Mouse (Mus musculus) heart, adult 2 months (tissue): ENCODE data around the gene Fpr1. TPM values are rescaled to one million over a fixed set of nuclear protein-coding genes. Genes with fewer than 3 reads are reported as not detected.
A peak's percentile ranks its signal among the peaks of the same experiment; 100 is the strongest.

Experiments
- DNase-seq, 2 experiments: peaks; one replicate each; pipeline ENCODE4 v3.0.0; 2021
- H3K27ac ChIP-seq: fragments of 200-600 bp; 2 replicates; pipeline ENCODE4 v1.8.1; 2022
- H3K27me3 ChIP-seq: fragments of 200-500 bp; 2 replicates; pipeline ENCODE4 v1.6.1; 2012; ENCODE audit warnings: mild to moderate bottlenecking, low read length, inconsistent platforms, mixed read lengths; ENCODE audit not compliant: control insufficient read depth, insufficient read depth
- H3K36me3 ChIP-seq: fragments of 200-500 bp; 2 replicates; pipeline ENCODE4 v1.6.1; 2012; ENCODE audit warnings: low read length, inconsistent platforms; ENCODE audit not compliant: control insufficient read depth, insufficient read depth
- H3K4me1 ChIP-seq: fragments of 200-500 bp; 2 replicates; pipeline ENCODE4 v1.6.1; 2011; ENCODE audit warnings: low read length; ENCODE audit not compliant: control insufficient read depth, insufficient read depth
- H3K4me3 ChIP-seq: fragments of 200-600 bp; 2 replicates; pipeline ENCODE4 v1.8.1; 2022
- H3K79me2 ChIP-seq: fragments of 200-500 bp; replicated peaks from 2 replicates; pipeline ENCODE4 v1.6.1; 2012; ENCODE audit warnings: mild to moderate bottlenecking, inconsistent platforms, low read length, moderate library complexity, mixed read lengths; ENCODE audit not compliant: control insufficient read depth, insufficient read depth
- H3K9ac ChIP-seq: fragments of 200-500 bp; 2 replicates; pipeline ENCODE4 v1.6.1; 2012; ENCODE audit warnings: low read depth, mild to moderate bottlenecking, control low read depth, inconsistent platforms, low read length, mixed read lengths
- CTCF ChIP-seq: fragments of 200-600 bp; IDR thresholded peaks from 2 replicates; pipeline ENCODE4 v1.8.1; 2022; ENCODE audit warnings: antibody characterized with exemption, mild to moderate bottlenecking, moderate library complexity
- EP300 ChIP-seq: fragments of 200-500 bp; IDR thresholded peaks from 2 replicates; pipeline ENCODE4 v1.6.1; 2011; ENCODE audit warnings: low read depth, low read length, control low read depth; ENCODE audit not compliant: insufficient read depth
- POLR2A ChIP-seq: fragments of 200-500 bp; IDR thresholded peaks from 2 replicates; pipeline ENCODE4 v1.6.1; 2011; ENCODE audit warnings: mild to moderate bottlenecking, low read depth, low read length, control low read depth; ENCODE audit not compliant: insufficient read depth
- WGBS: fragments of 180-500 bp; shearing (Covaris S2); methylation state at CpG from one replicate; pipeline ENCODE4 v1.1.7; 2018; 5-methylcytosine and 5-hydroxymethylcytosine counted together
- intact Hi-C: fragments of 180-260 bp; cut with DNase I; formaldehyde crosslinking; loops from one replicate; pipeline ENCODE4 v1.15.1; 2025
- polyA plus RNA-seq: library from polyadenylated mRNA; depleted of rRNA; stranded (reverse); fragments of >200 nt; gene quantifications from 2 replicates; pipeline ENCODE4 v1.2.3, GENCODE M21; 2012
- total RNA-seq, 2 experiments: library from RNA; stranded (reverse); gene quantifications; 2 replicates each; pipeline ENCODE4 v1.2.3; 2021

The Fpr1 gene
- total and polyA plus RNA-seq, 3 experiments: 0.66 TPM; not detected in 2

- H3K27ac ChIP-seq: peak overlapping the region; percentile 90
- under 1% methylated on average over 43 of the region's 43 CpGs for WGBS
- no peaks in the 10 kb centered on the region for H3K79me2 ChIP-seq
- H3K27me3 ChIP-seq: no peaks in the 10 kb centered on the region
- DNase-seq: peak; percentile 96 to 99
- peak overlapping the region; percentile 64 for H3K9ac ChIP-seq
- no peaks in the 10 kb centered on the region; the same call in 1 of the 2 replicates for H3K36me3 ChIP-seq
- TF ChIP-seq EP300: peak; percentile 95; the same call in 1 of the 2 replicates
- TF ChIP-seq POLR2A: peak; percentile 85
- peak; percentile 93 for TF ChIP-seq CTCF
- H3K4me3 ChIP-seq: peak overlapping the region; percentile 52
- no peaks in the 10 kb centered on the region; the same call in 1 of the 2 replicates for H3K4me1 ChIP-seq
- intact Hi-C loops: loop anchor here (1.0 to 5.0 kb wide), 4 partner anchors 9 to 216 kb away; no protein-coding TSS in a partner anchor
These were observed 45.6 kb downstream of the Fpr1 start for GRCm38 (mm10) chr17:17837919-17838701.

DNA sequence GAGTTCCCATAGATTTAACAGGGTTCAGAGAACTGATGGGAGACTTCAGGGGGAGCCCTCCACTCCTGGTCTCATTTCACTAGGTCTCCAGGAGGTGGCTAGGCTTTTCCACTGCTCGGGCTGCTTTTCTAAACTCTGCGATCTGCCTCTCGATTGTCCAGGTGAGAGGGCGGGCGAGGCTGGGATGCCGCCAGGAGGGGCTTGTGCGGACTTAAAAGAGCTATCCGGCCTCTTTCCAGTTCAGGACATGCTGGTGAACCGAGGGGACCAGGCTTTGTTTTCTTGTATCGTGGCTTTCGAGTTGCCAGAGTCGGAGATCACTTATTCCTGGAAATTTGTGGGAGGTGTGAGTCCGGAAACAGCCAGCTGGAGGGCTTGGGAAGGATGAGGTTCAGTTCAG is 46.3 kb downstream of the Fpr1 start:
- WGBS: 8% methylated on average over 13 of the region's 13 CpGs
- TF ChIP-seq CTCF (no peak), EP300 (no peak), POLR2A (no peak)
- DNase-seq: no peak
- no peaks in the 10 kb centered on the region for H3K79me2 ChIP-seq
- H3K36me3 ChIP-seq: no peaks in the 10 kb centered on the region; the same call in 1 of the 2 replicates
- H3K4me1 ChIP-seq: no peaks in the 10 kb centered on the region; the same call in 1 of the 2 replicates
- H3K27ac ChIP-seq: peak overlapping the region; percentile 90
- H3K4me3 ChIP-seq: peak overlapping the region; percentile 52
- peak overlapping the region; percentile 30 for H3K9ac ChIP-seq
- intact Hi-C loops: loop anchor here (1.0 to 5.0 kb wide), 3 partner anchors 8 to 215 kb away; no protein-coding TSS in a partner anchor
- no peaks in the 10 kb centered on the region for H3K27me3 ChIP-seq

GRCm38 (mm10) chr17:17836101-17836500 is 47.6 kb downstream of the Fpr1 start:
- TF ChIP-seq CTCF: no peak
- no peak for TF ChIP-seq POLR2A
- Histone ChIP-seq H3K27ac (no peak overlapping the region), H3K79me2 (no peaks in the 10 kb centered on the region), H3K36me3 (peaks cover 4% of the 10 kb centered on the region; the same call in 1 of the 2 replicates), H3K4me3 (no peak overlapping the region), H3K27me3 (no peaks in the 10 kb centered on the region), H3K9ac (no peak overlapping the region), H3K4me1 (no peaks in the 10 kb centered on the region; the same call in 1 of the 2 replicates)
- 70% methylated on average over 5 of the region's 5 CpGs for WGBS
- intact Hi-C loops: loop anchor here (5.0 kb wide), 2 partner anchors 69 to 214 kb away; no protein-coding TSS in a partner anchor
- no peak for DNase-seq

DNA sequence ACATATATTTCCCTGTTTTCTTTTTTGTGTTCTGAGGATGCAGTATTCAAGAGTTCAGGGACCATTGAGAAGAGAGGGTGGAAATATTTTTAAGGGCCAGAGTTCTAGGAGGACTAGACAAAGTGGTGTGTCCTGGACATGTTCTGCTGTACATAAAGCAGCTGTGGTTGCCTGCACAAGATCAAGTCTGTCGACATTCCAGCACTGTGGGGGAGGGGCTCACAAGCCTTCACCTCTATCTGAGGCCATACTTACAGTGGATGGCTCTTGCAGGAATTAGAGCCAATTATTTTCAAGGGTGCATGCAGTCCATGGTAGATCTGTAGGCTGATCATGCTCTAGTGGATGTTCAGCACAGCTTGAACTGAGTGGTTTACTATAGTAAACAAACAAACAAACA is 48.8 kb downstream of the Fpr1 start:
- Histone ChIP-seq H3K36me3 (peaks cover 6% of the 10 kb centered on the region; the same call in 1 of the 2 replicates), H3K4me3 (no peak overlapping the region), H3K9ac (no peak overlapping the region), H3K27me3 (no peaks in the 10 kb centered on the region), H3K79me2 (no peaks in the 10 kb centered on the region), H3K27ac (no peak overlapping the region), H3K4me1 (no peaks in the 10 kb centered on the region; the same call in 1 of the 2 replicates)
- intact Hi-C loops: loop anchor here (5.0 kb wide), 3 partner anchors 68 to 458 kb away; no protein-coding TSS in a partner anchor
- no peak for DNase-seq
- WGBS: 11% methylated on average over 1 of the region's 1 CpGs
- TF ChIP-seq EP300: no peak
- no peak for TF ChIP-seq CTCF
- no peak for TF ChIP-seq POLR2A

- no peak overlapping the region for H3K9ac ChIP-seq
- no peak for DNase-seq
- no peak overlapping the region for H3K4me3 ChIP-seq
- H3K4me1 ChIP-seq: no peaks in the 10 kb centered on the region
- H3K27ac ChIP-seq: no peak overlapping the region; the same call in 1 of the 2 replicates
- TF ChIP-seq POLR2A: no peak
- no peak for TF ChIP-seq CTCF
- no peak for TF ChIP-seq EP300
- intact Hi-C loops: loop anchor here (5.0 kb wide), 1 partner anchor 453 kb away; no protein-coding TSS in a partner anchor
- H3K27me3 ChIP-seq: no peaks in the 10 kb centered on the region
- H3K36me3 ChIP-seq: peaks cover 6% of the 10 kb centered on the region; the same call in 1 of the 2 replicates
- H3K79me2 ChIP-seq: no peaks in the 10 kb centered on the region
- 68% methylated on average over 7 of the region's 7 CpGs for WGBS
These were observed 53.0 kb downstream of the Fpr1 start for GRCm38 (mm10) chr17:17830731-17831130.

DNA sequence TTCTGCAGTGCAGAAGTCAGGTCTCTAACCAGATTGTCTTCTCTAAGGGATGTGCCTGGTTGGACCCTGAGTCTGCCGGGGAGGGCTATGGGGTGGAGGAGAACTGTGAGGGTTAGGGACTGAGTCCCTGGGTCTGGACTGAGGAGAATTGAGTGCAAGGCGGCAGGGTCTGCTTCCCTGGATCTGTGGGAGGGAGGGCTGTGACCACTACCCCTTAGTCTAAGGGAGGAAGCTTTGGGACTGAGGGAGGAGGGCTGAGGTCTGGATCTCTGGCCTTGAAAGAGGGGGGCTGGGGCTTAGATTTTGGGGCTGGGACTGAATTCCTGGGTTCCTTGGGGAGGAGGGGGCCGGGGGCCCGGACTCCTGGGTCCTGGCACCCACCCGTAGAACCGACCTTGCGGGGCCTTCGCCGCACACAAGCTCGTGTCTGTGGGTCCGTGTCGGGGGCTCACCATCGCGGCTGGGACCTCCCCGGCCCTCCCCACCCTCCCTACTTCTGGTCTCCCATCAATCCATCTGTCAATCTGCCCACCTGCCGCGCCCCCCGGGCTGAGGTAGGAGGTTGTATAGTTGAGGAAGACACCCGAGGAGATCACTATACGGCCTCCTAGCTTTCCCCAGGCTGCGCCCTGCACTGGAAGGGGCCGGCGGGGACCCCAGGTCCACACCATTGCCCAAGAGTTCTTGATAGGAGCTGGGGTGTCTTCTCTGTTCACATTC is 53.8 kb downstream of the Fpr1 start:
- Histone ChIP-seq H3K27me3 (no peaks in the 10 kb centered on the region), H3K4me1 (no peaks in the 10 kb centered on the region), H3K4me3 (no peak overlapping the region; the same call in 1 of the 2 replicates), H3K27ac (peak overlapping the region; percentile 98), H3K79me2 (no peaks in the 10 kb centered on the region), H3K9ac (0 out of 2 replicates have a peak overlapping the region, but pooled peaks have one; percentile 1), H3K36me3 (peaks cover 6% of the 10 kb centered on the region; the same call in 1 of the 2 replicates)
- peak in 1 of 2 experiments; percentile 22 for DNase-seq
- intact Hi-C loops: loop anchor here (1.0 to 5.0 kb wide), 2 partner anchors 7 to 453 kb away; no protein-coding TSS in a partner anchor
- WGBS: 64% methylated on average over 23 of the region's 23 CpGs
- TF ChIP-seq POLR2A: no peak
- TF ChIP-seq EP300: no peak
- no peak for TF ChIP-seq CTCF
